Mouse (Mus musculus): ENCODE data around the gene Letmd1. TPM values are rescaled to one million over a fixed set of nuclear protein-coding genes. Genes with fewer than 3 reads are reported as not detected.

The Letmd1 gene
- 49.2 and 51.9 TPM in 2 replicates for polyA plus RNA-seq (2015; fragmentation: Nextera tagmentation; extraction: Ambion mirVana)

DNA sequence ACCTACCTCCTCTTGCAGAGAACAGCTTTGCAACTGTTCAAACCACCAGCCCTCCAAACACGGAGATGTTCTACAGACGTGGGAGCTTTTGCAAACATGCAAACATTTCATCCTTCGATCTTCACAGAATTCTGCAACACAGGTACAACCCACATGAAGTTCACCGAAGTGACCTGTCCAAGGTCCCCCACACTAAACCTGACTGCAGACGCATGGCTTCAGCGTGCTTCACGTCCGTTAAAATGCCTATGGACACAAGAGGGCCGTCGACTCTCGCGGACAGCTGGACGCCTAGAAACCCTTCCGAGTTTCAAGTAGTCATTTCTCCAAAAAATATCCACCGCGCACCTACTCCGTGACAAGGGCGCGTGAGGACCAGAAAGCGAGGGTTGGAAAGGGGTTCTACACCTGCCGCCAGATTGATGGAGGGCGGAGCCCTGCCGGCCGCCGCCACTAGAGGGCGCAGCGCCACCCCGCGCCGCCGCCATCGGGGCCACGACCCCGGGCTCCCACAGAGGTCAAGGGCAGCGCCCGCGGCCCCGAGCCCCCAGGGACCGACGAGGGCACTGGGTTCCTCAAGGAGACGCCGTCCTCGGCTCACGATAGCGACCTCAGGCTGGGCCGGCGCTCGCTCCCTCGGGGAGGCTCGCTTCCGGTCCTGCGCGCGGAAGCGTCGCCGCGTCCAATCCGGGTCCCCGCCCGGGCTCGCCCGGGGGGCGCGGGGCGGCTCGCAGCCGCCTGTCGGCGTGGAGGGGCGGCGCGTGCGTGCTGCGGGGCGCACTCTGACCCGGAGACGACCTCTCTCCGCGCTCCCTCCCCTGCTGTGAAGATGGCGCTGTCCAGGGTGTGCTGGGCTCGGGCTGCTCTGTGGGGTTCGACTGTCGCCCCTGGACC lies at the start of gene Letmd1:
Letmd1 (plus strand) TSS at position 729 of the 894 bp plus-strand sequence.

DNA sequence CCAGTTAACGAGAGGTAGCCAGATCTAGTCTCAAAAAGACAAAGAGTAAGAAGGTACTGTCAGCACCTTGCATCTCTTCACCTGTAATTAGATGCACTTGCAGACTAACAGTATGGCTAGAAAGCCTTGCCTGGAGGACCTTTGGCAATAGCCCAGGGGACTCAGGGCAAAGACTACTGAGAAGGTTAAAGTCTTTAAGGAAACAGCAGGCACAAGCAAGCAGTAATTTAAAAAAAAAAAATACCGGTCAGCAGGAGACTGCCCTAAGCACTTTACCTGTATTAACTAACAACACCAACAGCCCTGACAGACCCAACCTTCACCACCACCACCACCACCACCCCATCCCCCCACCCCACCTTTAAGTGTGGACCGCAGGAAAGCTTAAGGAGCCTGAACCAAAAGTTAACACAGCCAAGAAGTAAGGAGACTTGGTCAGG lies 47.0 kb upstream of the Letmd1 start, which contains the start of gene Gm5475:
Gm5475 (plus strand) TSS at position 390 of the 440 bp plus-strand sequence.

DNA sequence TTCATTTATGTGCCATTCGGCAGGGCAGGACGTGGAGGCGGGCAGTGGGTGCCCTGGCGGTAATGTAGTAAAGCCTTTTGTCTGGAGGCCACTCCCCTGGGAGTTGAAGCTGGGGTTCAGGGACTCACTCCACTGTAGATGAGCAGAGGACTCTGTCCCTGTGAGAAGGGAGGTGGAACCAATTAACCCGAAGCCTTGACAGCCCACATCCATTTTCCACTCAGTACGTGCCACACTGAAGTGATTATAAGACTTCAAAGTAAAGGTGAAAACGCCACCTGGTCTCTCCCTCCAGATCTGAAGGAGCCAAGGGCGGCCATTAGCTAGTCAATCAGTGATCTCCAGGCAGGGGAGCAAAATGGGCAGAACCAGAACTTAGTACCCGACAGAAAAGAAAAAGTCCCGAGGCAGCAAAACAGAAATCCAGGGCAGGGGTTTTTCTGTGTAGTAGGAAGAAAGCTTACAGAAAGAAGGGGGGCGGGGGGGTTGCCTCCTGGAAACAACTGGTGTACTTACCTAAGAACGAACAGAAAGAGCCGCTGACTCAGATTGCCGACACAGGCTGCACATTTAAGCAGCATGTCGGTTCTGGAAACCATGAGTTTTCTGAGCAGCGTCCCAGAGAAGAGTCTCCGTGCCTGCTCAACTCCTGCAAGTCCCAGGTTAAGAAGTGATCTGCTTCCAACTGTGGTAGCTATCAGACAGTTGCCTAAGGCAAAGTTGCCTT lies 44.3 kb upstream of the Letmd1 start, which contains the start of gene Slc11a2:
Slc11a2 (minus strand) TSS at position 677 of the 727 bp plus-strand sequence.

DNA sequence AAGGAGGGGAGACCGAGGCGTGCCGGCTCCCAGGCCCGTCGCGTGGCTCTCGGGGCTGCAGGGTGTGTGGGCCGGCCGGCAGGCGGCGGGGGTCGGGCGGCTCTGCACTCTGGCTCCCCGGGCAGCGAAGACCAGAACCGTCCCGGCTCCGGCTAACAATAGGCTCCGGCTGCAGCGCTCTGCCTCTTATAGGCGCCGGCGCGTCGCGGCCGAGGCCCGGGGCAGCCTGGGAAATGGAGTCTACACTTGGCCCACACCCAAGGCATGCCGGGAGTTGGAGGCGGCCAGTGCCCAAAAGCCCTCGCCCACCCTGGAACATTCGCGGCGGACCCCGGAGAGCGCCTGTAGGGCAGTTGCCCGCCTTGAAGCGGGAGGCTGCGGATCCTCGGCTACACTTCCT lies 26.3 kb downstream of the Letmd1 start, which contains the start of gene Csrnp2:
Csrnp2 (minus strand) TSS at position 387 of the 400 bp plus-strand sequence.

Other genes starting within 250 kb of the Letmd1 start
- gene Atf1, start 241.2 kb upstream of the Letmd1 start, polyA plus RNA-seq (2015; fragmentation: Nextera tagmentation; extraction: Ambion mirVana): 11.0 and 13.0 TPM in 2 replicates
- not detected in 2 replicates for gene Tmprss12, start 188.2 kb upstream of the Letmd1 start, polyA plus RNA-seq (2015; fragmentation: Nextera tagmentation; extraction: Ambion mirVana)
- 3.7 and 3.8 TPM in 2 replicates for gene Mettl7a1, start 164.9 kb upstream of the Letmd1 start, polyA plus RNA-seq (2015; fragmentation: Nextera tagmentation; extraction: Ambion mirVana)
- gene Mettl7a3, start 134.1 kb upstream of the Letmd1 start, polyA plus RNA-seq (2015; fragmentation: Nextera tagmentation; extraction: Ambion mirVana): 0.36 and 0.66 TPM in 2 replicates
- 0.15 and 0.18 TPM in 2 replicates for gene Methig1, start 115.9 kb upstream of the Letmd1 start, polyA plus RNA-seq (2015; fragmentation: Nextera tagmentation; extraction: Ambion mirVana)
- not detected in 2 replicates for gene Mettl7a2, start 115.8 kb upstream of the Letmd1 start, polyA plus RNA-seq (2015; fragmentation: Nextera tagmentation; extraction: Ambion mirVana)
- gene Higd1c, start 104.5 kb upstream of the Letmd1 start, polyA plus RNA-seq (2015; fragmentation: Nextera tagmentation; extraction: Ambion mirVana): 0.52 TPM in 1 of 2 replicates, not detected in the other
- gene Gm5475, start 46.9 kb upstream of the Letmd1 start, polyA plus RNA-seq (2015; fragmentation: Nextera tagmentation; extraction: Ambion mirVana): 0.18 and 0.22 TPM in 2 replicates
- 17.0 and 17.7 TPM in 2 replicates for gene Slc11a2, start 44.0 kb upstream of the Letmd1 start, polyA plus RNA-seq (2015; fragmentation: Nextera tagmentation; extraction: Ambion mirVana)
- gene Csrnp2, start 26.5 kb downstream of the Letmd1 start, polyA plus RNA-seq (2015; fragmentation: Nextera tagmentation; extraction: Ambion mirVana): 27.6 and 28.0 TPM in 2 replicates
- 27.6 and 30.8 TPM in 2 replicates for gene Tfcp2, start 83.0 kb downstream of the Letmd1 start, polyA plus RNA-seq (2015; fragmentation: Nextera tagmentation; extraction: Ambion mirVana)
- gene Pou6f1, start 131.0 kb downstream of the Letmd1 start, polyA plus RNA-seq (2015; fragmentation: Nextera tagmentation; extraction: Ambion mirVana): 32.2 and 33.4 TPM in 2 replicates
- 149 and 155 TPM in 2 replicates for gene Dazap2, start 146.3 kb downstream of the Letmd1 start, polyA plus RNA-seq (2015; fragmentation: Nextera tagmentation; extraction: Ambion mirVana)
- gene Smagp, start 167.9 kb downstream of the Letmd1 start, polyA plus RNA-seq (2015; fragmentation: Nextera tagmentation; extraction: Ambion mirVana): 4.0 and 5.0 TPM in 2 replicates
- gene Bin2, start 200.5 kb downstream of the Letmd1 start, polyA plus RNA-seq (2015; fragmentation: Nextera tagmentation; extraction: Ambion mirVana): 2.3 and 2.4 TPM in 2 replicates
- gene Cela1, start 218.9 kb downstream of the Letmd1 start, polyA plus RNA-seq (2015; fragmentation: Nextera tagmentation; extraction: Ambion mirVana): 3.2 and 3.4 TPM in 2 replicates

Measured in neural tube, postnatal 0 days (tissue).